Mouse (Mus musculus) kidney, adult 2 months (tissue): Measurements from ENCODE around the gene 1520401A03Rik. TPM values are rescaled to one million over a fixed set of nuclear protein-coding genes. Genes with fewer than 3 reads are reported as not detected.

ENCODE experiments used
- DNase-seq: peaks from one replicate; pipeline ENCODE4 v3.0.0; 2021
- H3K27ac ChIP-seq: fragments of 200-500 bp; 2 replicates; pipeline ENCODE4 v1.5.1; 2012; ENCODE audit warnings: low read depth, low read length, control low read depth, inconsistent platforms; ENCODE audit not compliant: insufficient read depth
- H3K27me3 ChIP-seq: fragments of 200-500 bp; replicated peaks from 2 replicates; pipeline ENCODE4 v1.6.1; 2012; ENCODE audit warnings: mild to moderate bottlenecking, moderate library complexity, low read length, inconsistent platforms; ENCODE audit not compliant: control insufficient read depth, insufficient read depth
- H3K36me3 ChIP-seq: fragments of 200-500 bp; 2 replicates; pipeline ENCODE4 v1.6.1; 2012; ENCODE audit warnings: mild to moderate bottlenecking, moderate library complexity, low read length, inconsistent platforms; ENCODE audit not compliant: control insufficient read depth, insufficient read depth
- H3K4me1 ChIP-seq: fragments of 200-500 bp; 2 replicates; pipeline ENCODE4 v1.6.1; 2011; ENCODE audit warnings: low read length; ENCODE audit not compliant: control insufficient read depth, insufficient read depth
- H3K4me3 ChIP-seq: fragments of 200-500 bp; 2 replicates; pipeline ENCODE4 v1.5.1; 2011; ENCODE audit warnings: mild to moderate bottlenecking, low read depth, low read length, control low read depth; ENCODE audit not compliant: insufficient read depth
- CTCF ChIP-seq: fragments of 200-500 bp; conservative IDR thresholded peaks from 2 replicates; pipeline ENCODE4 v1.5.1; 2011; ENCODE audit warnings: low read depth, mild to moderate bottlenecking, control low read depth, low read length, moderate library complexity, mixed read lengths; ENCODE audit not compliant: insufficient read depth, insufficient read length
- POLR2A ChIP-seq: fragments of 200-500 bp; IDR thresholded peaks from one replicate; pipeline ENCODE4 v1.6.1; 2011; ENCODE audit warnings: low read depth, low read length, control low read depth
- WGBS: fragments of 180-500 bp; shearing (Covaris S2); methylation state at CpG from one replicate; pipeline ENCODE4 v1.1.7; 2018; 5-methylcytosine and 5-hydroxymethylcytosine counted together
- polyA plus RNA-seq: library from polyadenylated mRNA; depleted of rRNA; stranded (reverse); fragments of >200 nt; gene quantifications from 2 replicates; pipeline ENCODE4 v1.2.3, GENCODE M21; 2012

Gene 1520401A03Rik
- polyA plus RNA-seq, 1 experiment = not detected

GRCm38 (mm10) chr17:23742210-23742793 lies 19.7 kb upstream of the 1520401A03Rik start:
- H3K36me3 ChIP-seq = no peaks in the 10 kb centered on the region
- peak; percentile 40 for DNase-seq
- no peaks in the 10 kb centered on the region for H3K4me1 ChIP-seq
- 6% methylated on average over 44 of the region's 44 CpGs for WGBS
- H3K4me3 ChIP-seq = peak overlapping the region; percentile 29; the same call in 1 of the 2 replicates
- H3K27me3 ChIP-seq = peaks cover 4% of the 10 kb centered on the region; the same call in 1 of the 2 replicates
- H3K27ac ChIP-seq = no peak overlapping the region
- TF ChIP-seq CTCF (no peak), POLR2A (no peak)

GRCm38 (mm10) chr17:23741359-23742209 lies 19.0 kb upstream of the 1520401A03Rik start:
- Histone ChIP-seq H3K27me3 (peaks cover 4% of the 10 kb centered on the region; the same call in 1 of the 2 replicates), H3K4me1 (no peaks in the 10 kb centered on the region), H3K36me3 (no peaks in the 10 kb centered on the region), H3K27ac (no peak overlapping the region), H3K4me3 (no peak overlapping the region)
- 37% methylated on average over 38 of the region's 38 CpGs for WGBS
- TF ChIP-seq CTCF (no peak), POLR2A (no peak)
- DNase-seq = no peak

- Histone ChIP-seq H3K4me1 (no peaks in the 10 kb centered on the region), H3K27ac (no peak within 1 kb of the TSS), H3K27me3 (peaks cover 1% of the 10 kb centered on the region; the same call in 1 of the 2 replicates), H3K4me3 (peak within 1 kb of the TSS; percentile 62), H3K36me3 (no peaks in the 10 kb centered on the region)
- 6% methylated on average over 13 of the region's 13 CpGs for WGBS
- no peak for DNase-seq
- TF ChIP-seq CTCF = no peak
- no peak for TF ChIP-seq POLR2A
These were observed 18.0 kb upstream of the 1520401A03Rik start, which contains the start of gene Paqr4 for GRCm38 (mm10) chr17:23740598-23741021. Gene Paqr4, minus strand, starts transcription at chr17:23740867.

GRCm38 (mm10) chr17:23740136-23740584 lies 17.6 kb upstream of the 1520401A03Rik start:
- no peaks in the 10 kb centered on the region for H3K36me3 ChIP-seq
- peak overlapping the region; percentile 62 for H3K4me3 ChIP-seq
- under 1% methylated on average over 46 of the region's 46 CpGs for WGBS
- peak; percentile 94 for DNase-seq
- H3K4me1 ChIP-seq = no peaks in the 10 kb centered on the region
- TF ChIP-seq POLR2A (no peak), CTCF (no peak)
- H3K27me3 ChIP-seq = no peaks in the 10 kb centered on the region
- no peak overlapping the region for H3K27ac ChIP-seq

GRCm38 (mm10) chr17:23739202-23740135 lies 16.9 kb upstream of the 1520401A03Rik start:
- no peak for TF ChIP-seq CTCF
- TF ChIP-seq POLR2A = no peak
- Histone ChIP-seq H3K4me1 (no peaks in the 10 kb centered on the region), H3K27ac (no peak overlapping the region), H3K27me3 (no peaks in the 10 kb centered on the region), H3K36me3 (no peaks in the 10 kb centered on the region), H3K4me3 (peak overlapping the region; percentile 62)
- 11% methylated on average over 48 of the region's 48 CpGs for WGBS
- no peak for DNase-seq

GRCm38 (mm10) chr17:23738836-23739201 lies 16.2 kb upstream of the 1520401A03Rik start:
- no peak overlapping the region for H3K4me3 ChIP-seq
- no peak for DNase-seq
- WGBS = 80% methylated on average over 2 of the region's 2 CpGs
- no peaks in the 10 kb centered on the region for H3K36me3 ChIP-seq
- no peak overlapping the region for H3K27ac ChIP-seq
- no peaks in the 10 kb centered on the region for H3K27me3 ChIP-seq
- no peak for TF ChIP-seq POLR2A
- no peak for TF ChIP-seq CTCF
- no peaks in the 10 kb centered on the region for H3K4me1 ChIP-seq
